Mouse (Mus musculus) liver (tissue): Measurements from ENCODE around the gene Arl11.
A peak's percentile ranks its signal among the peaks of the same experiment; 100 is the strongest.
"Not testable (repeated sequence)": the region's sequence is repeated elsewhere in the genome, so short reads cannot be mapped to it uniquely, and the experiment has no call there.

ENCODE experiments used
- DNase-seq: peaks from one replicate; pipeline ENCODE4 v3.0.0-alpha.2; 2020; ENCODE audit warnings: mixed read lengths

Gene Arl11

GRCm38 (mm10) chr14:61309593-61309992 is at the start of gene Arl11:
Gene Arl11 (plus strand): TSS chr14:61309753.
- peak; percentile 47 for DNase-seq

DNA sequence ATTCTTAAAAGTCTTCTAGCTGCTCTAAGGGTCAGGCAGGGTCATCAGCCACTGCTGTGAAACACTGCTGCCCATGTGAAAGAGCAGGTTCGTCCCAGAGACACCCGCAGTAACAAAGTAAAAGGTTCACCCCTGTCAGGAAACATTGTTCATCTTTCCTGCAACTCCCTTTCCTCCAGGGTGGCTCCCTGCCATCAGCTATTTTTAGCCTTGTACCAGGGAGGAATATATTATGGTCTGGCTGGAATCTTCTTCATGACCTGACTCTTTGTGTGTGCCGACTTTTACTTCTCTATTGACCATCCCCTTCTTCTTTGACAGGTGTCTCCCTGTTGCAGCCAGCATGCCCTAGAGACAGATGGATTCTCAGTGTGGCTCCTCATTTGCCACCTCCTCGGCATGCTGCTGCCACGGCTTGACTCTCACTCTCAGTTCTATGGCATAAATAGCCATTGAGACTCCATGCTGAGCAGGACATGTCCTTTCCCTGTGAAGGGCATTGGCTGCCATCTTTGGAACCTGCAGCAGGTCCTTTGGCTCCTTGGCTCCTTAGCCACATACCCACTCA is 41.6 kb upstream of the Arl11 start:
- no peak for DNase-seq

- no peak for DNase-seq
These were observed 34.9 kb upstream of the Arl11 start for GRCm38 (mm10) chr14:61274414-61275198.

- DNase-seq: peak; percentile 60
These were observed 32.3 kb upstream of the Arl11 start for GRCm38 (mm10) chr14:61277285-61277684.

- DNase-seq: no peak
These were observed 30.8 kb upstream of the Arl11 start for GRCm38 (mm10) chr14:61278676-61279300.

DNA sequence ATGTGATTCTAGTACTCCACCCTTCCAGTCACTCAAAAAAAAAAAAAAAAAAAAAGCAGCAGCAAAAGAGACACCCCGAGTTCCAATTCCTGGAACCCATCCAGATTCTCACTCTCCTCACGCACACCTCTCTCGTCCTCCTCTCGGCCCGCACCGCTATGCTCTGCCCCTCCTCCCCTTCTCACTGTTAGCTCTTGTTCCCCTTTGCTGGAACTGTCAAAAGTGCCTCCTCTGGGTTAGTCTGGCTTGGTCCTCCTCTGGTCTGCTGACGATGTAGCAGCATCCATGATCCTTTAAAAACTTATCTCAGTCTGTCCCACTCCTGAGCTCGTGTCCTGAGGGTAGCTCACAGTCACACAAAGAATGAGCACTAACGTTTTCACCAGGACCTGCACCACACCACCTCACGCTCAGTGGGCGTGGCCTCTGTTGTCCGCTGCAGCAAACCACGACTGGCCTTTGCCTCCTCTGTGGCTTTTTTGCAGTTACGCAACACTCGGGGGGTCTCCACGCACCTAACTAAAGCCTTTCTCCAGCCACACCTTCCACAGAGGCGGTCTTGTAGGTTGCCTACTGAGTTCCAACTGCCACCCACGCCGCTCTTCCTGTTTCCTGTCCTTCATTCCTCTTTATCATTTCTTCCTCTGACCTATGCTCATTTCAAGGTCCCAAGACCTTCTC is 20.8 kb upstream of the Arl11 start:
- DNase-seq: peak; percentile 30

GRCm38 (mm10) chr14:61290664-61291063 is 18.9 kb upstream of the Arl11 start:
- no peak for DNase-seq

- peak; percentile 66 for DNase-seq
These were observed 15.4 kb upstream of the Arl11 start for GRCm38 (mm10) chr14:61293884-61294737.

DNA sequence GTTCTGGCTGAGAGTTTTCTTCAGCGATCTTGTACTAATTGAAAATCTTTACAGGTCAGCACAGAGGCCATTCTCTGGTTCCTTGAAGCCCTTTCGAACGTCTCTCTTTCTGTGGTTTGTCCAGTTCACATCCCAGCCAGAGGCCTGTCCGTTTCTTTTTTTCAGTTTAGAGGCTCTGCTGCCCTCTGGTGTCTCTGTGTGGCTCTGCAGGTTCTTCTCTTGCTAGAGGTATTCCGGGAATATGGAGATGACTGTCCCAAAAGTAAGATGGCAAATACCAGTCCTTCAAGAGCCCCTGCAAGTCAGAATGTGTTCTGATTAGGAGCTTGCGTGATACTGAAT is 14.8 kb upstream of the Arl11 start:
- DNase-seq: peak; percentile 55

GRCm38 (mm10) chr14:61299810-61300209 is 9.7 kb upstream of the Arl11 start:
- no peak for DNase-seq

- no peak for DNase-seq
These were observed 8.2 kb upstream of the Arl11 start for GRCm38 (mm10) chr14:61301323-61301722.

DNA sequence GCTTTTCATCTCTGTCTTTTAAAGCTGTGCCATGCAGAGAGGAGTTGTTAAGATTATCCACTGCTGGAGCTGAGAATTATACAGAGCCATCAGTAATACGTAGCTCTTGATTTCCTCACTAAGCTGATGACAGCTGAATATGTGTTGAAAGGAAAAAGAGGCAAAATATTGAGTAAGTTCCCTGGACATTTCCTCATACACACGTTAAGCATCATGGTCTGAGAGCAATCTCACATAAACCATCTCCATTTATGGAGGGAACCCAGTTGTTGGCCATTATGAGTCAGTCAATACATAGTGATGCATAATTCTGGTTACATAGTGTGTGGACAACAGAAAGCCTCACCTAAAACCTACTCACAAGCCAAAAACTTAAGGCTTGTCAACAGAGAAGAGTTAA is 7.1 kb upstream of the Arl11 start:
- DNase-seq: no peak

DNA sequence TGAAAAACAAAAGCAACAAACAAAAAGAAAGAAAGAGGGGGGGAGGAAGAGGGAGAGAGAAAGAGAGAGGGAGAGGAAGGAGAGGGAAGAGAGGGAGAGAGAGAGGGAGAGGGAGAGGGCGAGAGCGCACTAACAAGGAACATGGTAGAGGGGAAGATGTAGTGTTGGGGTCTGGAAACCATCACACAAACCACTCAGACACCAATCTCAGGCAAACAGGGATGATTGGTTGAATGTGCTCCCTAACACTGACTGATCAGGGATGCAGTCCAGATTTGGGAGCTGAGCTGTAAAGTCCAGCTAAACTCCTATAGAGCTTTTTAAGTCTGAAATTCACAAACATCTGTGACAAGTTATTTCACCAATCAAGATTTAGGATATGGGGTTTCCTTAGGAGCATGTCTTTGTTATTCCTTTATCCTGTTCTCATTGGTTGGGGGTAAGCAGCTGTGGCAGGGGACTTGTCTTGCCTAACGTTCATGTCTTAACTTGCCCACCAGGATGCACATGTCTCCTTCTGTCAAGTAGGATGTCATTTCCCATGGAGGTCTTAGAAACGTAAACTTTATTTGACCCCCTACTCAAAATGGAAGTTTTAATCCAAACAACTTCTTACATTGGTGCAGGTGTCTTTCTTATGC is 5.5 kb upstream of the Arl11 start:
- no peak for DNase-seq

- no peak for DNase-seq
These were observed 651 bp downstream of the Arl11 start for GRCm38 (mm10) chr14:61310036-61310772.

- peak; percentile 23 for DNase-seq
These were observed 1.4 kb downstream of the Arl11 start for GRCm38 (mm10) chr14:61310963-61311362.

DNA sequence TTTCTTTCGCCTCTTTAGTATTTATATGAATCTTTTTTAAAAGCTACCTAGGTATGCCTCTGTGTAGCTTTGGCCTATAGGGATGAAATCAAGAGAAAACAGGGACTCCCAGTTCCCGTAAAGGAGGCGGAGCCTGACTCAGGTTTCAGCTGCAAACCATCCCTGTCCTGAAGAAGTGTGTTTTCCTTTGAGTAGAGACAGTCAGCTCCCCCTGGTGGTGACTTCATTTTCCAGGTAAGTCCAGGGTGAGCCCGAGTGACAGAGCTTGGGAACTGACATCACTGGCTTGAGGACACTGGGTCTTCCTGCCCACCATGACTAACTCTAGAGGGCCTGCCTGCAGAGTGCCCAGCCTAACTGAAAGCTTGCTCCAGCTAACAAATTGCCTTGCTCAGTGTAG is 7.3 kb downstream of the Arl11 start:
- DNase-seq: peak; percentile 53

DNA sequence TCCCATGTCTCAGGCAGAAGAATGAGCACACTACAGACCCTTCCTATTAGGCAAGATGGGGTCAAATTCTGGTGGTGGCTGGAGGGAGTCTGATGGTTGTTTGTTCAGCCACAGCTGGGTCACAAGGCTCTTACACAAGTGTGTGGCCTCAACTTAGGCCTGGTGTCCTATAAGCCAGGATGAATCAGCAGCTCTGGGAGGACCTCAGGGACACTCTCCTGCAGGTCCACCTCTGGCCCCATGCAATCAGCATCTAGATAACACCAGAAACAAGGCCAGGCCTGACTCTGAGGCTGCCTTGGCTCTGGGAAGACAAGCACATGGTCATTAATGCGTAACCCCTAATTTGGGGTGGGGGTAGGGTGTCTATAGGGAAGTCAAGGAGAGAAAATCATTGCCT is 11.2 kb downstream of the Arl11 start:
- no peak for DNase-seq

DNA sequence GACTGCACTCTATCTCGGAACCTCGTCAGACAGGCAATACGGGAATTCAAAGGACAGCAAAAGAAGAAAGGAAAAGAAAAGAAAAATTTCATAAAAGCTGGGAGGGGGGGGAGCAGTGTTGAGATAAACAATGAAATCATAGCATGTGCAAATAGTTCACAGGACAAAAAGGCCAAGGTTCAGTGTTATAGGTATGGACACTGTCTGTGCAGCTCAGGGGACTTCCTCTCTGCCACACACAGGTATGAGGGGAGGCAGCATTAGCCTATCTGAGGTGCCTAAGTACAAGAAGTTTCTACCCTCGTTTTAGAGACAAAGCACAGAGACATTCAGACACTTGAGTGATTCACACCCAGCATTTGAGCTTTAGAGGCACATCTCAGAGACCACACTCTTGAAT is 11.6 kb downstream of the Arl11 start:
- DNase-seq: no peak

DNA sequence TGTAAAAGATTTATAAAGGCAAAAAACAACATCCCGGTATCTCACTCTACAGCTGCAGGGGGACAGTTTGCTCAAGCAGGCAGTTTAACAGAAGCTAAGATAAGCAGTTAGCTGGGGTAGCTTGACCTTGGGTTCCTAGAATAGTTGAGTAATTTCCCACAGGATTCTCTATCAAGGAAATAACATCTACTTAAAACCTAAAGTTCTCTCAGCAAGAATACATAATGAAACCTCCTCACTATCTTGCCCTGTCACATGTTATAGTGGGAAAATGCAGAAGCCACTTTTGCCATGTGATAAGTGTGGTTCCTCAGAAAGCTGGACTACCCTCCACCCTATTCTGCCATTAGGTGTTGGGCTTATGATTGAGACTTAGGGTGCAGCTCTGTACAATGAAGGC is 13.2 kb downstream of the Arl11 start:
- DNase-seq: no peak

DNA sequence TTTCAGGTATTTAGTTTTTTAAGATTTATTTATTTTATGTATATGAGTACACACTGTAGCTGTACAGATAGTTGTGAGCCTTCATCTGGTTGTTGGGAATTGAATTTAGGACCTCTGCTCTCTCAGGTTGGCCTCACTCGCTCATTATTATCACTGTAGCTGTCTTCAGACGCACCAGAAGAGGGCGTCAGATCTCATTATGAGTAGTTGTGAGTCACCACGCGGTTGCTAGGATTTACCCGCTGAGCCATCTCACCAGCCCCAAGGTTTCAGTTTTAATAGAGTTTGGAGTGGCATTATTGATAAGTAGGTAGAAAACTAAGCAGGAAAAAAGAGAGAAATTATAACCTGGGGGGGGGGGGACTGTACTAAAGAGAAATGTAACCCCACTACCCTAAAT is 17.5 kb downstream of the Arl11 start:
- not testable (repeated sequence) for DNase-seq
